Mouse (Mus musculus): ENCODE data around the gene Mamstr. TPM values are rescaled to one million over a fixed set of nuclear protein-coding genes. Genes with fewer than 3 reads are reported as not detected.

Mamstr gene
- total and polyA plus RNA-seq, 2 experiments from 2014 or later: 2.9 to 3.6 TPM

DNA sequence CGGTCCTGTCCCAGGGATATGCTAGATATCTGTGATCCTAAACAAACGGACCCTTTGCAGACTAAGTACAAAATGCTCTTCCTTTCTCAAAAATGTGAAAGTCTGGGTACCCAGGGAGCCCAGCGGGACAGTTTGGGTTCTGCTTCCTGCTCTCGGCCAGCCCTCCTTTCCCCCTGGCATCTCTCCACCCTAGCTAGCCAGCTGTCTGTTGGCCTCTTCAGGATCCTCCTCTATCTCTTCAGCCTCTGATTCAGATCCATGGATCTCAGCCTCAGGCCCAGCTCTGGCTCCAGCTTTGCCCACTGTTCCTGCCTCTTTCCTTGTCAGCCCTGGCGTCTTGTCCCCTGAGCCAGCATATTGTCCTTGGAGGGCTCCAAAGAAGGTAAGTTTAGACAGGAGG, 2.3 kb downstream of the Mamstr start:
- Histone ChIP-seq H3K4me2 (ENCODE audit: low read depth, low read length) (peak overlapping the region; percentile 78; the same call in 1 of the 2 replicates), H3K9ac (replicated peaks; ENCODE audit: low read length) (no peak overlapping the region), H3K4me1 (ENCODE audit: insufficient read depth, low read length) (peaks cover 22% of the 10 kb centered on the region; the same call in 1 of the 2 replicates), H3K27me3 (ENCODE audit: insufficient read depth, low read length) (no peaks in the 10 kb centered on the region), H3K36me3 (ENCODE audit: insufficient read depth, low read length) (no peaks in the 10 kb centered on the region), H3K9me3 (ENCODE audit: low read length) (no peaks in the 10 kb centered on the region), H3K27ac (peak overlapping the region; percentile 1; the same call in 1 of the 2 replicates), H3K4me3 (ENCODE audit: low read length) (no peak overlapping the region)
- 73% methylated on average over 5 of the region's 5 CpGs for WGBS
- TF ChIP-seq CTCF (IDR thresholded peaks at IDR 0.05; ENCODE audit: low read depth): no peak
- DNase-seq (ENCODE audit: low spot score): no peak
- ATAC-seq: no peak

DNA sequence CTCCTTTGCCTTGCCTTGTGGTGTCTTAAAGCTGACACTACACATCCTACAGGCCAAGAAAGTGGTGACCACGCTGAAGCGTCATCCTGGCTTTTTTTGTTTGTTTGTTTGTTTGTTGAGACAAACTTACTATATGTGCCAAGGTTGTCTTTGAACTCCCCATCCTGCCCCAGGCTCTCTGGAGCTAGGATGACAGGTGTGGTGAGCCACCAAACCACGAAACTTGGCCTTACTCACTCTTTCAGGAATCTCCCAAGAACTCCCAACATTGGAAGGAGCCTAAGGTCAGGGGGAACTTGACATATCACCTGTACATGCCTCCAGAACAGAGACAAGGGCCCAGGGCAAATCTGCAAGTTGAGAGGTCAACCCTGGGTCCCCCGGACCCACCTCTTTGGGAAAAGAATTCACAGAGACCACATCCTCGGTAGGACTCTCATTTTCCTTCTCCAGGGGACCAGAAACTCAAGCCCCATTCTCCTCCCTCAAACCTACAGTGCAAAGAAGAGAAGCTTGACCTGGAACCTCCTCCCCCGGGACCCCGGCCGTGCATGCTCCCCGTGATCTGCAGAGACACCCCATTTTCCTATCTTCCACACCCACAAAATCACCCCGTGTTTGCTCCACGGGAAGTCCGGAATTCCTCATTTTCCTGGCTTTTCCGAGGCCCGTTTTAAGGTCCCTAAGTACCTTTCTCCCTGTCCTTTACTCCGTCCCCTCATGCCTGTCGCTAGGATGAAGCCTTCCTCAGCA, 2.9 kb downstream of the Mamstr start:
- H3K4me1 ChIP-seq (ENCODE audit: insufficient read depth, low read length): peaks cover 22% of the 10 kb centered on the region; the same call in 1 of the 2 replicates
- no peaks in the 10 kb centered on the region for H3K27me3 ChIP-seq (ENCODE audit: insufficient read depth, low read length)
- no peaks in the 10 kb centered on the region for H3K9me3 ChIP-seq (ENCODE audit: low read length)
- no peaks in the 10 kb centered on the region for H3K36me3 ChIP-seq (ENCODE audit: insufficient read depth, low read length)
- TF ChIP-seq CTCF (IDR thresholded peaks at IDR 0.05; ENCODE audit: low read depth): no peak
- DNase-seq (ENCODE audit: low spot score) (no peak), ATAC-seq (no peak)
- peak overlapping the region; percentile 78 for H3K4me2 ChIP-seq (ENCODE audit: low read depth, low read length)
- peak overlapping the region; percentile 36 for H3K4me3 ChIP-seq (ENCODE audit: low read length)
- peak overlapping the region; percentile 87 for H3K27ac ChIP-seq
- peak overlapping the region; percentile 67 for H3K9ac ChIP-seq (replicated peaks; ENCODE audit: low read length)
- WGBS: 35% methylated on average over 16 of the region's 16 CpGs

DNA sequence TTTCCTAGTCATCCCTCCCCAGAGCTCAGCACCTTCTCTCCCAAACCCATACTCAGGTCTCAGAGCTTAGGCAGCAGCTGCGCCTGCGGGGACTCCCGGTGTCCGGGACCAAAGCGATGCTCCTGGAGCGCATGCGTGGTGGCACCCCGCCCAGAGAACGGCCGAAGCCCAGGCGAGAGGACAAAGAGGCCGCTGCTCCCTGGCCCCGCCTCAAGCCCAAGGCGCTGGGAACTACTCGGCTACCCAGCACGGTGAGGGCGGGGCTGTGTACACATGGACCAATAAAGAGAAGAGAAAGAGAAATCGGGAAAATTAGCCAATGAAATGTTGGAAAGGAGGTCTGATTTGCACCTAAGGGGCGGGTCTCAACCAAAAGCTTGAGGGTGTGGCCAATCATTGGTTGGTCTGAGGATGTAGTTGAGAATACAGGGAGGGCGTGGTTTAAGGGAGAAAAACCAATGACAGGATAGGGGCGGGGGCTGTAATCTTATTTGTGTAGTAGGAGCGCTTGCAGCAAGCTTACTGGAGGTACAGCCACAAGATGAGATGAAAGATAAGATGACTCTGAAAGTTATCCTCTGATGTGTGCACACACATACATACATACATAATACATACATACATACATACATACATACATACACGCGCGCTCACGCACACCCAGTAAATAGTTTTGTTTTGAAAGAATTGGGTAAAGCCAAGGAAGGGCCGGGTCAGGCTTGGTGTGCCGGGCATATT, 3.8 kb downstream of the Mamstr start:
- peak overlapping the region; percentile 78 for H3K4me2 ChIP-seq (ENCODE audit: low read depth, low read length)
- no peaks in the 10 kb centered on the region for H3K27me3 ChIP-seq (ENCODE audit: insufficient read depth, low read length)
- peak; percentile 94 for ATAC-seq
- no peaks in the 10 kb centered on the region for H3K9me3 ChIP-seq (ENCODE audit: low read length)
- peaks cover 17% of the 10 kb centered on the region; the same call in 1 of the 2 replicates for H3K4me1 ChIP-seq (ENCODE audit: insufficient read depth, low read length)
- DNase-seq (ENCODE audit: low spot score): peak; percentile 98
- no peak for TF ChIP-seq CTCF (IDR thresholded peaks at IDR 0.05; ENCODE audit: low read depth)
- peak overlapping the region; percentile 67 for H3K9ac ChIP-seq (replicated peaks; ENCODE audit: low read length)
- H3K27ac ChIP-seq: peak overlapping the region; percentile 87
- WGBS: 3% methylated on average over 28 of the region's 28 CpGs
- H3K4me3 ChIP-seq (ENCODE audit: low read length): peak overlapping the region; percentile 36
- no peaks in the 10 kb centered on the region for H3K36me3 ChIP-seq (ENCODE audit: insufficient read depth, low read length)

DNA sequence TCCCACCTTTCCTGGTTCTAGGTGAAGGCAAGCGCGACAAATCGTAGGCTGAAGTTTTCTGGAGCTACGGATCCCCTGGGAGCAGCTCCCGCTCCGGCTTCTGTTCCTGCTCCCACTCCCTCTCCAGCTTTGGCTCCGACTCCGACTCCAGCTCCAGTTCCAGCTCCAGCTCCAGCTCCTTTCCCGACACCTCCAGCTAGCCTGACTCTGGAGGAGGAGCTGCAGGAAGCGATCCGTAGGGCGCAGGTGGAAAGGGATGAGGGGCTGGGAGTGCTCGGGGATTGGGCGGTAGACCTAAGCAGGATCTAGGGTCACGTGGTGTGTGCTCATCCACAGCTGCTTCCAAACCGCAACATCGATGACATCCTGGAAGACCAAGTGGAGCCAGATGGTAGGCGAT, 4.4 kb downstream of the Mamstr start:
- DNase-seq (ENCODE audit: low spot score) (peak; percentile 80), ATAC-seq (peak; percentile 31)
- Histone ChIP-seq H3K27ac (peak overlapping the region; percentile 87), H3K4me3 (ENCODE audit: low read length) (peak overlapping the region; percentile 36), H3K4me2 (ENCODE audit: low read depth, low read length) (peak overlapping the region; percentile 78), H3K9me3 (ENCODE audit: low read length) (no peaks in the 10 kb centered on the region), H3K9ac (replicated peaks; ENCODE audit: low read length) (peak overlapping the region; percentile 33; the same call in 1 of the 2 replicates), H3K4me1 (ENCODE audit: insufficient read depth, low read length) (peaks cover 17% of the 10 kb centered on the region; the same call in 1 of the 2 replicates), H3K27me3 (ENCODE audit: insufficient read depth, low read length) (no peaks in the 10 kb centered on the region), H3K36me3 (ENCODE audit: insufficient read depth, low read length) (no peaks in the 10 kb centered on the region)
- TF ChIP-seq CTCF (IDR thresholded peaks at IDR 0.05; ENCODE audit: low read depth): no peak
- 4% methylated on average over 18 of the region's 18 CpGs for WGBS

DNA sequence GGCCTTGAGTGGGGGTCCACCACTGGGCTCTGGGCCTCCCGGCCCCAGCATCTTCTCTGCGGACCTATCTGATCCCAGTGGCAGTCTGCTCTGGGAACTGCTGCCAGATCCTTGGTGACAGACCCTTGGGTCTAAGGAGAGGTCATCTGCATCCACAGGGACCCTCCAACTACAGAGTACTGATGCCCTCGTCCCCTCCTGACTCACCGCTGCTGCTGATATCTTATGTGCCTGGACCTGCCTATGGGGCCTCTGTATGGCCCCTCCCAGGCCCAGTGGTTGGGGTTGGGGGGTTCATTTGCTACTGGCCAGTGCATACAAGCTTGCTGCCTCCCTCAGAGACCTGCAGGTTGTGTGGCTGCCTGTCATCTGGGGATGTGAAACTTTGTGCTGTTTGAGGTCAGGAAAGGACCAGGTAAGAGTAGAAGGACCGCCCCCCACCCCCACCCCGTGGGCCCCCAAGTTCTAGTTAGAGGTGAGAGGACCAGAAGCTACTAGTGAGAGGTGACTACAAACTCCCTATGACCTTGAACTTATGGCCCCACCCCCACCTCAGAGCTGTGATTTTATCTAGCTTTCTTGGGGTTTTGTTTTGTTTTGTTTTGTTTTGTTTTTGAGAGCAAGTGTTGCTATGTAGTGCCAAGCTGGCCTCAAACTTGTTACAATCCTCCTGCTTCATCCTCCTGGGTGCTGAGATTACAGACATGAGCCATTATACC, 5.3 kb downstream of the Mamstr start:
- ATAC-seq (no peak), DNase-seq (ENCODE audit: low spot score) (no peak)
- Histone ChIP-seq H3K36me3 (ENCODE audit: insufficient read depth, low read length) (no peaks in the 10 kb centered on the region), H3K27me3 (ENCODE audit: insufficient read depth, low read length) (no peaks in the 10 kb centered on the region), H3K4me3 (ENCODE audit: low read length) (peak overlapping the region; percentile 36; the same call in 1 of the 2 replicates), H3K9ac (replicated peaks; ENCODE audit: low read length) (peak overlapping the region; percentile 33; the same call in 1 of the 2 replicates), H3K27ac (peak overlapping the region; percentile 87), H3K9me3 (ENCODE audit: low read length) (no peaks in the 10 kb centered on the region), H3K4me2 (ENCODE audit: low read depth, low read length) (peak overlapping the region; percentile 78), H3K4me1 (ENCODE audit: insufficient read depth, low read length) (peaks cover 17% of the 10 kb centered on the region; the same call in 1 of the 2 replicates)
- 76% methylated on average over 6 of the region's 6 CpGs for WGBS
- TF ChIP-seq CTCF (IDR thresholded peaks at IDR 0.05; ENCODE audit: low read depth): no peak

DNA sequence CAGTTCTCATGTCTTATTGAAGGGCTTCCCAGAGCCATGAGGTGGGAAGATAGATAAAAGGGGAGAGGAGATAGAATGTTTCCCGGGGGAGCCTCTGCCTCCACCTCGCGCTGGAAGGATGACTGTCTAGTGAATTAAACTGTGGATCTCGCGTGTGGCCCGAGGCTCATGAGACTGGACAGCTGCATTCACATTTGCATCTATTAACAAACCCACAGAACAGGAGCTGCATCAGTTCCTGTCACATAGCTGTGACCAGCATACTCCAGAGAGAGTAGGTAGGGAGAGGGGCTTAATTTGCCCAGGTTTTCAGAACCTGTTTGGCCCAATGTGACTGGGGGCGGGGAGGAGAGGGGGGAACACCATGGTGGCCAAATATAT, 5.8 kb downstream of the Mamstr start:
- no peak overlapping the region for H3K4me2 ChIP-seq (ENCODE audit: low read depth, low read length)
- ATAC-seq: no peak
- WGBS: 62% methylated on average over 7 of the region's 7 CpGs

More for the DNA sequence above, 5.8 kb downstream of the Mamstr start:
- no peak overlapping the region for H3K27ac ChIP-seq
- DNase-seq (ENCODE audit: low spot score): no peak
- no peaks in the 10 kb centered on the region for H3K36me3 ChIP-seq (ENCODE audit: insufficient read depth, low read length)
- no peak overlapping the region for H3K9ac ChIP-seq (replicated peaks; ENCODE audit: low read length)
- peaks cover 17% of the 10 kb centered on the region; the same call in 1 of the 2 replicates for H3K4me1 ChIP-seq (ENCODE audit: insufficient read depth, low read length)
- no peaks in the 10 kb centered on the region for H3K27me3 ChIP-seq (ENCODE audit: insufficient read depth, low read length)
- TF ChIP-seq CTCF (IDR thresholded peaks at IDR 0.05; ENCODE audit: low read depth): no peak
- H3K9me3 ChIP-seq (ENCODE audit: low read length): no peaks in the 10 kb centered on the region
- no peak overlapping the region for H3K4me3 ChIP-seq (ENCODE audit: low read length)
